8 mouse cellular contexts compared by ENCODE assay signal in genomic region chr5:30908426-30909299, GRCm38 (mm10). TPM values are rescaled to one million over a fixed set of nuclear protein-coding genes. Genes with fewer than 3 reads are reported as not detected.
DNase-seq lines count a peak whose midpoint lies in the region; ATAC-seq lines count a peak whose summit lies in the region.

No protein-coding gene starts in this region.

- H3K4me2 ChIP-seq in heart, embryonic 15.5 days = peak overlapping the region; percentile 88
- peak overlapping the region; percentile 96 for H3K4me2 ChIP-seq in limb, embryonic 13.5 days (replicated peaks)
- peak overlapping the region; percentile 96 for H3K4me2 ChIP-seq in neural tube, embryonic 15.5 days

- H3K9ac ChIP-seq in heart, embryonic 15.5 days = peak overlapping the region; percentile 73
- peak overlapping the region; percentile 80 for H3K9ac ChIP-seq in limb, embryonic 13.5 days
- H3K9ac ChIP-seq in neural tube, embryonic 15.5 days (replicated peaks) = peak overlapping the region; percentile 81

- H3K4me3 ChIP-seq in heart, embryonic 15.5 days = peak overlapping the region; percentile 64
- peak overlapping the region; percentile 79 for H3K4me3 ChIP-seq in limb, embryonic 13.5 days
- H3K4me3 ChIP-seq in neural tube, embryonic 15.5 days (replicated peaks) = peak overlapping the region; percentile 67

- H3K4me1 ChIP-seq in heart, embryonic 15.5 days (replicated peaks) = peaks cover 69% of the 10 kb centered on the region
- H3K4me1 ChIP-seq in limb, embryonic 13.5 days = peaks cover 77% of the 10 kb centered on the region
- H3K4me1 ChIP-seq in neural tube, embryonic 15.5 days = peaks cover 48% of the 10 kb centered on the region

- peaks cover 24% of the 10 kb centered on the region for H3K36me3 ChIP-seq in heart, embryonic 15.5 days
- peaks cover 26% of the 10 kb centered on the region for H3K36me3 ChIP-seq in limb, embryonic 13.5 days
- peaks cover 17% of the 10 kb centered on the region for H3K36me3 ChIP-seq in neural tube, embryonic 15.5 days

- H3K27ac ChIP-seq in heart, embryonic 15.5 days = peak overlapping the region; percentile 95
- H3K27ac ChIP-seq in limb, embryonic 13.5 days = peak overlapping the region; percentile 96
- peak overlapping the region; percentile 91 for H3K27ac ChIP-seq in neural tube, embryonic 15.5 days (replicated peaks)

- no peaks in the 10 kb centered on the region for H3K27me3 ChIP-seq in heart, embryonic 15.5 days
- H3K27me3 ChIP-seq in limb, embryonic 13.5 days = no peaks in the 10 kb centered on the region
- H3K27me3 ChIP-seq in neural tube, embryonic 15.5 days (replicated peaks) = no peaks in the 10 kb centered on the region

- ATAC-seq in heart, embryonic 15.5 days (replicated peaks; ENCODE audit: insufficient number of reproducible peaks, insufficient read depth, low FRiP score, low read depth) = peak; percentile 43
- peak; percentile 11; the same call in 1 of the 2 replicates for ATAC-seq in limb, embryonic 13.5 days (ENCODE audit: low FRiP score, low read depth)
- ATAC-seq in neural tube, embryonic 15.5 days (ENCODE audit: low FRiP score) = no peak

- WGBS in heart, embryonic 15.5 days = 28% methylated on average over 13 of the region's 13 CpGs
- 16% methylated on average over 13 of the region's 13 CpGs for WGBS in limb, embryonic 13.5 days
- 51% methylated on average over 13 of the region's 13 CpGs for WGBS in neural tube, embryonic 15.5 days

- peak; percentile 56 for DNase-seq in kidney, adult 11 months
- DNase-seq in kidney, adult 8-10 months = no peak
- peak; percentile 34 for DNase-seq in embryo, embryonic 10 days (ENCODE audit: low spot score)
- DNase-seq in ovary, postnatal 10 days (ENCODE audit: low spot score) = no peak
- no peak for DNase-seq in spleen, postnatal 36 days (ENCODE audit: low spot score in 2 of 2)

- no peaks in the 10 kb centered on the region for H3K9me3 ChIP-seq in heart, embryonic 15.5 days (replicated peaks)
- no peaks in the 10 kb centered on the region for H3K9me3 ChIP-seq in limb, embryonic 13.5 days
- H3K9me3 ChIP-seq in neural tube, embryonic 15.5 days (replicated peaks) = no peaks in the 10 kb centered on the region

RNA-seq across cellular contexts. Expression of gene Ost4, which starts 1.1 kb away (rescaled TPM):
- 372 and 381 TPM in 2 replicates for polyA plus RNA-seq in heart, embryonic 15.5 days (2015; fragmentation: Nextera tagmentation; extraction: Ambion mirVana)
- 408 and 424 TPM in 2 replicates for polyA plus RNA-seq in limb, embryonic 13.5 days (2015; fragmentation: Nextera tagmentation; extraction: Ambion mirVana)
- polyA plus RNA-seq in neural tube, embryonic 15.5 days (2015; fragmentation: Nextera tagmentation; extraction: Ambion mirVana) = 244 and 282 TPM in 2 replicates

RNA-seq across cellular contexts. Expression of gene Emilin1, which starts 4.5 kb away (rescaled TPM):
- 125 and 179 TPM in 2 replicates for polyA plus RNA-seq in heart, embryonic 15.5 days (2015; fragmentation: Nextera tagmentation; extraction: Ambion mirVana)
- polyA plus RNA-seq in limb, embryonic 13.5 days (2015; fragmentation: Nextera tagmentation; extraction: Ambion mirVana) = 279 and 281 TPM in 2 replicates
- 24.5 and 52.1 TPM in 2 replicates for polyA plus RNA-seq in neural tube, embryonic 15.5 days (2015; fragmentation: Nextera tagmentation; extraction: Ambion mirVana)

RNA-seq across cellular contexts. Expression of gene Khk, which starts 12.6 kb away (rescaled TPM):
- polyA plus RNA-seq in heart, embryonic 15.5 days (2015; fragmentation: Nextera tagmentation; extraction: Ambion mirVana) = 12.4 and 13.9 TPM in 2 replicates
- 20.0 and 22.6 TPM in 2 replicates for polyA plus RNA-seq in limb, embryonic 13.5 days (2015; fragmentation: Nextera tagmentation; extraction: Ambion mirVana)
- polyA plus RNA-seq in neural tube, embryonic 15.5 days (2015; fragmentation: Nextera tagmentation; extraction: Ambion mirVana) = 12.7 and 17.0 TPM in 2 replicates

RNA-seq across cellular contexts. Expression of gene Agbl5, which starts 20.2 kb away (rescaled TPM):
- 8.9 and 11.9 TPM in 2 replicates for polyA plus RNA-seq in heart, embryonic 15.5 days (2015; fragmentation: Nextera tagmentation; extraction: Ambion mirVana)
- polyA plus RNA-seq in limb, embryonic 13.5 days (2015; fragmentation: Nextera tagmentation; extraction: Ambion mirVana) = 32.5 and 34.0 TPM in 2 replicates
- 18.9 and 21.1 TPM in 2 replicates for polyA plus RNA-seq in neural tube, embryonic 15.5 days (2015; fragmentation: Nextera tagmentation; extraction: Ambion mirVana)

RNA-seq across cellular contexts. Expression of gene Cgref1, which starts 36.7 kb away (rescaled TPM):
- polyA plus RNA-seq in heart, embryonic 15.5 days (2015; fragmentation: Nextera tagmentation; extraction: Ambion mirVana) = 2.4 and 4.2 TPM in 2 replicates
- 7.6 and 8.7 TPM in 2 replicates for polyA plus RNA-seq in limb, embryonic 13.5 days (2015; fragmentation: Nextera tagmentation; extraction: Ambion mirVana)
- 68.9 and 80.2 TPM in 2 replicates for polyA plus RNA-seq in neural tube, embryonic 15.5 days (2015; fragmentation: Nextera tagmentation; extraction: Ambion mirVana)

Comparison
In these comparisons a context has a peak if more than half of its experiments do, and no peak if none do; other contexts are left out.
1. DNase-seq: peak in kidney, adult 11 months (single experiment) and embryo, embryonic 10 days (single experiment); none in kidney, adult 8-10 months (0 of 2), ovary, postnatal 10 days (single experiment) and spleen, postnatal 36 days (0 of 2).
2. Peak in every context shown above with its lines, with median percentiles within 50 percentile points of each other: H3K27ac ChIP-seq, H3K4me2 ChIP-seq, H3K4me3 ChIP-seq and H3K9ac ChIP-seq.